Mouse (Mus musculus) MEL (cell line): ENCODE data around the gene Nfe2l3. TPM values are rescaled to one million over a fixed set of nuclear protein-coding genes. Genes with fewer than 3 reads are reported as not detected.

ENCODE experiments used
- DNase-seq: peaks from one replicate; pipeline ENCODE4 v3.0.0; 2011; ENCODE audit warnings: low read depth, low spot score
- H3K27ac ChIP-seq: 2 replicates; pipeline ENCODE4 v1.5.1; 2012; ENCODE audit warnings: low read depth, mild to moderate bottlenecking, control low read depth, low read length, moderate library complexity; ENCODE audit not compliant: control insufficient read depth
- H3K27me3 ChIP-seq, 2 experiments: fragments of 150-350 bp in 1 of 2; sonication (generic) in 1 of 2; 2 replicates each; pipeline ENCODE4 v1.6.1; 2012; ENCODE audit warnings: low read length in 2 of 2, mild to moderate bottlenecking in 2 of 2, improper control_type of control experiment in 1 of 2, moderate library complexity in 1 of 2; ENCODE audit not compliant: insufficient read depth in 2 of 2, control insufficient read depth in 1 of 2
- H3K36me3 ChIP-seq, 2 experiments: 2 replicates each; pipeline ENCODE4 v1.6.1; 2012 to 2014; ENCODE audit warnings: low read length in 2 of 2, improper control_type of control experiment in 1 of 2, inconsistent platforms in 1 of 2, mild to moderate bottlenecking in 1 of 2; ENCODE audit not compliant: insufficient read depth in 2 of 2, control insufficient read depth in 1 of 2
- H3K4me1 ChIP-seq, 2 experiments: fragments of 150-350 bp in 1 of 2; sonication (generic) in 1 of 2; 2 replicates each; pipeline ENCODE4 v1.6.1; 2012; ENCODE audit warnings: low read length in 2 of 2, improper control_type of control experiment in 1 of 2, mild to moderate bottlenecking in 1 of 2; ENCODE audit not compliant: insufficient read depth in 2 of 2, control insufficient read depth in 1 of 2
- H3K4me3 ChIP-seq, 2 experiments: fragments of 150-350 bp in 1 of 2; sonication (generic) in 1 of 2; 2 replicates each; pipeline ENCODE4 v1.5.1; 2012; ENCODE audit warnings: low read depth in 2 of 2, low read length in 2 of 2, mild to moderate bottlenecking in 2 of 2, moderate library complexity in 2 of 2, control low read depth in 1 of 2, improper control_type of control experiment in 1 of 2; ENCODE audit not compliant: control insufficient read depth in 1 of 2, insufficient read depth in 1 of 2
- H3K79me2 ChIP-seq: 2 replicates; pipeline ENCODE4 v1.6.1; 2012; ENCODE audit warnings: mild to moderate bottlenecking, low read length, moderate library complexity; ENCODE audit not compliant: control insufficient read depth, poor library complexity, insufficient read depth
- H3K9ac ChIP-seq: 2 replicates; pipeline ENCODE4 v1.6.1; 2012; ENCODE audit warnings: low read depth, mild to moderate bottlenecking, control low read depth, low read length, moderate library complexity; ENCODE audit not compliant: control insufficient read depth, poor library complexity, severe bottlenecking
- H3K9me3 ChIP-seq: fragments of 150-350 bp; sonication (generic); replicated peaks from 2 replicates; pipeline ENCODE4 v1.6.1; 2012; ENCODE audit warnings: mild to moderate bottlenecking, low read length, improper control_type of control experiment, moderate library complexity; ENCODE audit not compliant: insufficient read depth
- BHLHE40 ChIP-seq: IDR thresholded peaks from 2 replicates; pipeline ENCODE4 v1.6.1; 2012; ENCODE audit warnings: low read depth, mild to moderate bottlenecking, inconsistent platforms, low read length, improper control_type of control experiment, borderline replicate concordance
- CHD1 ChIP-seq: IDR thresholded peaks from 2 replicates; pipeline ENCODE4 v1.6.1; 2012; ENCODE audit warnings: low read depth, mild to moderate bottlenecking, inconsistent platforms, low read length, improper control_type of control experiment
- CHD2 ChIP-seq: IDR thresholded peaks from 2 replicates; pipeline ENCODE4 v1.6.1; 2011; ENCODE audit warnings: low read length, improper control_type of control experiment
- CTCF ChIP-seq, 3 experiments: IDR thresholded peaks in 2 of 3; conservative IDR thresholded peaks in 1 of 3; 2 replicates each; pipeline ENCODE4 v1.5.1; 2011 to 2012; ENCODE audit warnings: low read length in 3 of 3, low read depth in 2 of 3, mild to moderate bottlenecking in 2 of 3, improper control_type of control experiment in 1 of 3, inconsistent platforms in 1 of 3, mixed read lengths in 1 of 3, moderate library complexity in 1 of 3; ENCODE audit not compliant: control insufficient read depth in 1 of 3, insufficient read depth in 1 of 3, poor library complexity in 1 of 3, severe bottlenecking in 1 of 3
- E2F4 ChIP-seq: IDR thresholded peaks from 2 replicates; pipeline ENCODE4 v1.6.1; 2011; ENCODE audit warnings: low read depth, low read length, improper control_type of control experiment, borderline replicate concordance
- ELF1 ChIP-seq: IDR thresholded peaks from 2 replicates; pipeline ENCODE4 v1.6.1; 2014; ENCODE audit warnings: low read depth, mild to moderate bottlenecking, inconsistent platforms, low read length, improper control_type of control experiment, moderate library complexity
- ETS1 ChIP-seq: IDR thresholded peaks from 2 replicates; pipeline ENCODE4 v1.6.1; 2012; ENCODE audit warnings: low read depth, mild to moderate bottlenecking, inconsistent platforms, low read length, improper control_type of control experiment, moderate library complexity
- GABPA ChIP-seq: IDR thresholded peaks from 2 replicates; pipeline ENCODE4 v1.6.1; 2012; ENCODE audit warnings: low read depth, mild to moderate bottlenecking, inconsistent platforms, low read length, improper control_type of control experiment, moderate library complexity
- KAT2A ChIP-seq: conservative IDR thresholded peaks from 2 replicates; pipeline ENCODE4 v1.6.1; 2012; ENCODE audit warnings: low read depth, low read length, improper control_type of control experiment, inconsistent platforms
- MAFK ChIP-seq: IDR thresholded peaks from 2 replicates; pipeline ENCODE4 v1.6.1; 2011; ENCODE audit warnings: low read depth, mild to moderate bottlenecking, low read length, improper control_type of control experiment, borderline replicate concordance
- MAX ChIP-seq: IDR thresholded peaks from 2 replicates; pipeline ENCODE4 v1.6.1; 2011; ENCODE audit warnings: low read length, improper control_type of control experiment
- MXI1 ChIP-seq: IDR thresholded peaks from 2 replicates; pipeline ENCODE4 v1.6.1; 2011; ENCODE audit warnings: mild to moderate bottlenecking, low read depth, low read length, improper control_type of control experiment
- MYB ChIP-seq: IDR thresholded peaks from 2 replicates; pipeline ENCODE4 v1.6.1; 2011; ENCODE audit warnings: mild to moderate bottlenecking, low read depth, low read length, improper control_type of control experiment
- NRF1 ChIP-seq: IDR thresholded peaks from 2 replicates; pipeline ENCODE4 v1.6.1; 2014; ENCODE audit warnings: low read depth, mild to moderate bottlenecking, inconsistent platforms, low read length, improper control_type of control experiment, moderate library complexity; ENCODE audit not compliant: poor library complexity, insufficient read depth, severe bottlenecking
- POLR2A ChIP-seq, 2 experiments: IDR thresholded peaks; 2 replicates each; pipeline ENCODE4 v1.6.1; 2011 to 2012; ENCODE audit warnings: low read length in 2 of 2, mild to moderate bottlenecking in 2 of 2, control low read depth in 1 of 2, improper control_type of control experiment in 1 of 2, low read depth in 1 of 2, moderate library complexity in 1 of 2; ENCODE audit not compliant: control insufficient read depth in 1 of 2, insufficient read depth in 1 of 2, poor library complexity in 1 of 2
- POLR2AphosphoS2 ChIP-seq: IDR thresholded peaks from 2 replicates; pipeline ENCODE4 v1.6.1; 2011; ENCODE audit warnings: low read length, improper control_type of control experiment
- SMC3 ChIP-seq: IDR thresholded peaks from 2 replicates; pipeline ENCODE4 v1.6.1; 2011; ENCODE audit warnings: low read depth, low read length, improper control_type of control experiment
- TAL1 ChIP-seq: IDR thresholded peaks from 2 replicates; pipeline ENCODE4 v1.6.1; 2012; ENCODE audit warnings: mild to moderate bottlenecking, inconsistent platforms, low read length, moderate library complexity, mixed read lengths
- USF1 ChIP-seq: IDR thresholded peaks from 2 replicates; pipeline ENCODE4 v1.6.1; 2014; ENCODE audit warnings: low read depth, mild to moderate bottlenecking, inconsistent platforms, low read length, improper control_type of control experiment, moderate library complexity
- USF2 ChIP-seq, 2 experiments: IDR thresholded peaks; 2 replicates each; pipeline ENCODE4 v1.6.1; 2011 to 2012; ENCODE audit warnings: improper control_type of control experiment in 2 of 2, low read length in 2 of 2, borderline replicate concordance in 1 of 2, inconsistent platforms in 1 of 2, low read depth in 1 of 2, mild to moderate bottlenecking in 1 of 2; ENCODE audit not compliant: insufficient read depth in 1 of 2
- ZC3H11A ChIP-seq: IDR thresholded peaks from 2 replicates; pipeline ENCODE4 v1.6.1; 2012; ENCODE audit warnings: low read depth, mild to moderate bottlenecking, inconsistent platforms, low read length, improper control_type of control experiment
- ZMIZ1 ChIP-seq: IDR thresholded peaks from 2 replicates; pipeline ENCODE4 v1.6.1; 2012; ENCODE audit warnings: low read depth, mild to moderate bottlenecking, inconsistent platforms, low read length, improper control_type of control experiment, moderate library complexity
- ZNF384 ChIP-seq: IDR thresholded peaks from 2 replicates; pipeline ENCODE4 v1.6.1; 2012; ENCODE audit warnings: low read depth, mild to moderate bottlenecking, inconsistent platforms, low read length, improper control_type of control experiment
- polyA plus RNA-seq, 2 experiments: library from polyadenylated mRNA; stranded (reverse) in 1 of 2; unstranded in 1 of 2; fragments of >175 nt in 1 of 2; fragments of >200 nt in 1 of 2; gene quantifications; 2 replicates each; pipeline versions ENCODE4 v1.2.1 to v1.2.4; 2012; ENCODE audit warnings: low replicate concordance in 2 of 2, low read depth in 1 of 2; ENCODE audit not compliant: insufficient read length in 2 of 2, insufficient read depth in 1 of 2, missing spikeins in 1 of 2
- total RNA-seq: library from RNA; depleted of rRNA; stranded (reverse); fragments of 300-350 nt; gene quantifications from 2 replicates; pipeline ENCODE4 v1.2.3, GENCODE M21; 2012

Nfe2l3 gene
- total and polyA plus RNA-seq, 3 experiments = 0.15 to 0.21 TPM; not detected in 1

DNA sequence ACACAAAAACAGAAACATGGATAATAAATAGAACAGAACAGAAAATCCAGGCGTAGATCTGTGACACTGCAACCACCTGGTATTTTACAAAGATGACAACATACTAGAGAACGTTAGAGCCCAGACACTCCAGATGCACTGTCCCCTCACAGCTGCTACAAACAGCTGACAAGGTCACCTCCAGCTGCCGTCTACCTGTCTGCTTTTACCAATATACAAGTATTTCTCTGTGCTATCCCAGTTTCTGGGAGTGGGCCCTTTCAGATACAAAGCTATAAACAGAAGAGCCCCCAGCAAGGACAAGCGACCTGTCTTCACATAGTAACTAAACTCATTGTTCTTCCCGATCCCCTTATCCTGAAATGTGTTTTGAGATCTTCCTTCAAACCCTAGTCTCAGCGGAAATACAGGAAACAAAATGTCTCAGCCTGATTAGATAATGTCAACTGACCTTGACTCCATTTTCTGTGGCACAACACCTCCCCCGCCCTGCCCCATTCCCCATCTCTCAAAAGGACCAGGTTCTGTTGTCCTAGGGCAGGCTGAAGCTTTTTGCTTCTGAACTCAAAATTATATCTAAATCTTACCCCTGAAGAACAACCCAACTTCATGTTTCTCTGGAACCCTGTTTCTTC, 53.7 kb downstream of the Nfe2l3 start (continued):
- TF ChIP-seq MAX (no peak), ZNF384 (no peak), USF2 (IDR thresholded peaks at IDR 0.05; ENCODE audit: borderline replicate concordance in 1 of 2, insufficient read depth in 1 of 2, low read depth in 1 of 2, low read length in 2 of 2) (no peak)

DNA sequence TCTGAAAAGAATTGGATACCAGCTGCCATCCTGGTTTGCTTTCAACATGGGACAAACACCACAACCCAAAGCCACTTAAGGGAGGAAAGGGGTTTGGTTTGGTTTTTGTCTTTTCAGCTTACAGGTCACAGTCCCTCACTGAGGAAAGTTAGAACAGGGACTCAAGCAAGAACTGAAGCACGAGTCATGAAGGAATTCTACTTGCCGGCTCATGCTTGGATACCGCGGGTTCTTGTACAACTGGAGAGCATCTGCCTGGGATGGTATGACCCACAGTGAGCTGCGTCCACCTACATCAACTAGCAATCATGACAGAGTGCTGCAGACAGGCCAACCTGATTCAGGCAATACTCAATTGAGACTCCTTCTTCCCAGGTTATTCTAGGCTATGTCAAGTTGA, 54.3 kb downstream of the Nfe2l3 start:
- H3K79me2 ChIP-seq = no peaks in the 10 kb centered on the region
- no peak overlapping the region for H3K4me3 ChIP-seq
- no peaks in the 10 kb centered on the region for H3K27me3 ChIP-seq
- peaks cover 12 to 15% of the 10 kb centered on the region in 2 experiments for H3K4me1 ChIP-seq
- H3K9me3 ChIP-seq = no peaks in the 10 kb centered on the region
- DNase-seq = peak; percentile 49
- TF ChIP-seq NRF1 (no peak), GABPA (no peak), ZNF384 (no peak), TAL1 (no peak), ZC3H11A (no peak), MAFK (no peak), MXI1 (no peak), POLR2A (IDR thresholded peaks at IDR 0.05; ENCODE audit: control insufficient read depth in 1 of 2, insufficient read depth in 1 of 2, low read depth in 1 of 2, low read length in 2 of 2, poor library complexity in 1 of 2) (no peak), MYB (no peak), SMC3 (no peak)
- H3K27ac ChIP-seq = peak overlapping the region; percentile 95
- H3K36me3 ChIP-seq = peaks cover 6 to 28% of the 10 kb centered on the region in 2 experiments
- H3K9ac ChIP-seq = no peak overlapping the region; the same call in 1 of the 2 replicates

DNA sequence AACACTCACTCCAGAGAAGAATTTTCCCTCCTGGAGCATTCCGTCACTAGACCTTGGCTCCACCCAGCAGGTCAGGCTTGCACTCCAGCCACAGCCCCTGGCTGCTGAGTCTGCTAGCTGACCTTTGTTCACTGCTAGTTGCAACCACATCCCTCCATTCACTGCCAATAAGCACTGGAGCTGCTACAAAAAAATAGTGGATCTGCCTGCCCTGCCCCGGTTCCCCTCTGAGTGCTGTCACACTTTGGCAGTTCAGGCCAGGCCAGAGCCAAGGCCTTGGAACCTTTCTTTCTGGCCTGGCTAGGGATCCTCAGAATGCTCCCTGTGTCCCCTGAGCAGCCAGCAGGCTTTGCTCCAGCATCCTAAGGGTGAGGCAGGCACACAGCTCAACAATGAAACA, 57.3 kb downstream of the Nfe2l3 start:
- no peak for DNase-seq

More for the DNA sequence above, 57.3 kb downstream of the Nfe2l3 start:
- peaks cover 12 to 14% of the 10 kb centered on the region in 2 experiments for H3K4me1 ChIP-seq
- H3K79me2 ChIP-seq = no peaks in the 10 kb centered on the region
- TF ChIP-seq USF1 = no peak
- TF ChIP-seq E2F4 = no peak
- no peak for TF ChIP-seq CHD1
- TF ChIP-seq ETS1 = no peak
- no peak for TF ChIP-seq KAT2A
- TF ChIP-seq GABPA = no peak
- TF ChIP-seq CTCF (IDR thresholded peaks at IDR 0.05 in 2 of 3, conservative IDR thresholded peaks at IDR 0.05 in 1 of 3; ENCODE audit: control insufficient read depth in 1 of 3, insufficient read depth in 1 of 3, low read depth in 2 of 3, low read length in 3 of 3, poor library complexity in 1 of 3, severe bottlenecking in 1 of 3) = no peak
- no peak for TF ChIP-seq ZMIZ1
- TF ChIP-seq POLR2AphosphoS2 = no peak
- no peak for TF ChIP-seq MAX
- TF ChIP-seq BHLHE40 = no peak
- no peak for TF ChIP-seq NRF1
- no peak for TF ChIP-seq USF2 (IDR thresholded peaks at IDR 0.05; ENCODE audit: borderline replicate concordance in 1 of 2, insufficient read depth in 1 of 2, low read depth in 1 of 2, low read length in 2 of 2)
- no peak for TF ChIP-seq ELF1
- TF ChIP-seq MXI1 = no peak
- TF ChIP-seq CHD2 = no peak
- no peak overlapping the region for H3K27ac ChIP-seq
- H3K9ac ChIP-seq = no peak overlapping the region
- peaks cover 0 to 23% of the 10 kb centered on the region in 2 experiments; a peak in 2 of 4 replicates for H3K36me3 ChIP-seq
- H3K27me3 ChIP-seq = no peaks in the 10 kb centered on the region
- H3K4me3 ChIP-seq = no peak overlapping the region
- no peaks in the 10 kb centered on the region for H3K9me3 ChIP-seq
